Mouse (Mus musculus): Measurements from ENCODE around the gene Cd55b.
"Not testable (repeated sequence)": the region's sequence is repeated elsewhere in the genome, so short reads cannot be mapped to it uniquely, and the experiment has no call there.

Gene Cd55b

DNA sequence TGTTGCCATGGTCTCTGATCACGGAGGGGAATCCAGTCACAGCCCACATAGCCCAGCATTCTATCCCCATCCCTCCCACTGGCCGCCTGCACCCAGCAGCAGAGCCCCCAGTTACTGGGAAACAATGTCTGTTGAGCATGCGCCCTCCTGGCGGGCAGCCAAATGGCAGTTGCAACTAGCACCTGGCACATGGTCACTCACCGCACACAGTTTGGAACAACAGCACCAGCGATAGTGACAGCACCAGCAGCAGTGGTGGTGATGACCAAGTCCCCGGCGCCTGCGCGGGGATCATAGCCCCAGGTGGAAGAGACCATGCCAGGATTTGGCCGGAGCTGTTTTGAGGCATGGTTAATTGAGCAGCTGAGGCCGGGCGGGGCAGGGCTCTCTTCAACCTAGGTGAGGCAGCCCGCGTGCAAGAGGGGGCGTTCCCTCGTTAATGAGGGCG lies at the start of gene Cd55b:
Gene Cd55b (minus strand): TSS at position 346 of the 448 bp plus-strand sequence.
- DNase-seq = peak; percentile 2

DNA sequence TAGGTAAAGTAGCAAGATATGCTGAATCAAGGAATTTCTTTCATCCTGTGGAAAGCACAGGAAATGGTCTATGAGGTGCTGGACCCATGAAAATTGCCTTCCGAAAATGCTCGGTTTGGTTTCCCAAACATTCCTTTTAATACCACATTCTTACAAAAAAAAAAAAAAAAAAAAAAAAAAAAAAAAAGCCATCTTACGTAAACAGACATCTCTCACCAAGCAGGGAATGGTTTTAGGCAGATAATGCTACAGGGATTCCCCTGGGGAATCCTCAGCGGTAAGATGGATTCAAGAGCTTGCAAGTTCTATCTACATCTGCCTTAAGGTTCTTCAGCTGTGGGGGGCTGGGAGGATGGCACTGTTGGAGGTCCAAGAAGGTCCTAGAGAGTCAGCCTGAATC lies 47.3 kb upstream of the Cd55b start:
- DNase-seq = no peak

DNA sequence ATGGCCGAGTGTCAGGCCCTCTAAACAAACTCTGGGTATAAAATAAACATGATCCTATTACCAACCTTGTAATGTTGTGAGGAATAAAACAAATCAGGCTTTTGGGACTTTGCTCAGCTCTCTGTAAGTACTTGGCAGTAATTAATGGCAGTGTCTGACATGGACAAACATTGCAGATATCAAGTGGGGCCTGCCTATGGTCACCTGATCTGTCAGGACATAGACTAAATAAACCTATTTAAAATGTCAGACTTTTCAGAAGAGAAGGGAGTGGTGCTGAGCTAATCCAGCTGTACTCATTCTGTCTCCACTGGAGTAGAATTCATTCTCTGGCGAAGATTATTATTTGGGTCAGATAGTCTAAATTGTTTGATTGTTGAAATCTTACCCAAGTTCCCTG lies 44.6 kb upstream of the Cd55b start:
- no peak for DNase-seq

DNA sequence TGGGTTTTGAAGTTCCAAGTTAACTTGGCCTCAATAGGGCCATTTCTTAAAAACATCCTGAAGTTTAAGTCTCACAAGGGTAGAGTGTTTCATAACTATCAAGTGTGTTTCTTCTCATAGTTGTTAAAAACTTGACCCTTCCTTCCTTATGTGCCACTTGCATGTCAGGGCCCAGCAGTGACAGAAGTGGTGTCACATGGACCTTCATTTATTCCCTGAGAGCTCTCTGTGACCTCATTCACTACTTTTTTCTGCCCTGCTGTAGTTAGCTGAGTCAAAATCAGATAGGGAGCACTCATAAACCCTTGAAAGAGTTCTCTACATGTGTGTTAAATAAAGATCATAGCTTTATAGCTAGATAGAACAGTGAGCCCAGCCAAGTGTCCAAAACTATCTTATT lies 41.4 kb upstream of the Cd55b start:
- DNase-seq = no peak

DNA sequence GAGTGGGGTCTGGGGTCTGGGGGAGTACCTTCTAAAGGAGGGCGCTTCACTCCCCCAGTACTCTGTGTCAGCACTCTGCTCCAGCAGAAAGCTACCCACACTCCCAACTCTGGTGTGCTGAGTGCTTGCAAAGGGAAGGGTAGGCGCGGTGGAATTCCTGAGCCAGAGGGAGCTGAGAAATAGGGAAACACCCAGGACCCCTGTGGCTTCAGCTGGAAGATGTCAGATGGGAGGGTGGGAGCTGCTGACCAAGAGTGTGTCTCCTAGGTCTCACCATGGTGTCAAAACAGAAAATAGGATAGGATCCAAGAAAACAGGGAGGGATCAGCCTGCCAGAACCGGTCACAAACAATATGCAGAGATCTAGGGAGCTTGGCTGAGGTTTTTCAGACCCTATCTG lies 40.1 kb upstream of the Cd55b start:
- no peak for DNase-seq

DNA sequence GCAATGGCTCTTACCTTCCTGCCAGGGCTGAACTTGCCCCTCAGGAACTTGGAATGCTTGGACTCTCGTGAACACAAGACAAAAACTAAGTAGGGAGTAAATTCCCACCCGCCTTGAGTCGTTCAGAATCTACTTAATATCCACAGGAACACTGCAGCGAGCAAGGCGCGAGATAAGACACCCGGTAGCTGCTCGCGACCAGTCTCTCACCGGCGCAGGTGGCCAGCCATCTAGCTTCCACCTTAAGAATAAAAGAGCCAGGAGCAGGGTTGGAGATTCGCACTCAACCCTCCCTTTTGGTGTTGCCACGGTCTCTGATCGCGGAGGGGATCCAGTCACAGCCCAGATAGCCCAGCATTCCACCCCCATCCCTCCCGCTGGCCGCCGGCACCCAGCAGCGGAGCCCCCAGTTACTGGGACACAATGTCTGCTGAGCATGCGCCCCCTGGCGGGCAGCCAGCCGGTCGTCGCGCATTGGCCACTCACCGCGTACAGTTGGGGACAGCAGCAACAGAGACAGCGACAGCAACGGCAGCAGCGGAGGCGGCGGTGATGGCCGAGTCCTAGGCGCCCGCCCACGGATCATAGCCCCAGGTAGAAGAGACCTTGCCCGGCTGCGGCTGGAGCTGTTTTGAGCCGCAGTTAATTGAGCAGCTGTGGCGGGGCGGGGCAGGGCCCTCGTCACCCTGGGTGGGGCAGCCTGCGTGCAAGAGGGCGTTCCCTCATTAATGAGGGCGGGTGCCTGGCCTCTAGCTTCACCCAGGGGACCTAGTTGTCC lies 39.5 kb upstream of the Cd55b start, which contains the start of gene Cd55:
Gene Cd55 (minus strand): TSS at position 661 of the 778 bp plus-strand sequence.
- peak; percentile 57 to 82 for DNase-seq

DNA sequence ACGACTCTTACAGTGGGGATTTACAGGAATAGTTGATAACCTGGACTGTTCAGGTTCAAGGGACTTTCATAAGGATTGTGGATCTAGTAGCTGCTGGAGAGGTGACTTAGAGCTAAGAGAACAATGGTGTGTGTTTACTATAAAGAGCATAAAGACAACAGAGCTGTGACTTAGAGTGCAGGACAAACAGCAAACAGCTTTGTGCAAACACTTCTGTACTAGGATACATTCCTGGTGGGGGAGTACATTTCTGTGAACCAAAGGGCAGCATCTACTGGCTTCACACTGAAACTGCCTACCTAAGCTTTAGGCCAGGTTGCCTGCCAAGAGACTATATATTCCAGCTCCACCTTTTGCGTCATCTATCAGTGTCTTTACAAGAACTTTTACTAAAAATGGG lies 32.3 kb upstream of the Cd55b start:
- DNase-seq = no peak

DNA sequence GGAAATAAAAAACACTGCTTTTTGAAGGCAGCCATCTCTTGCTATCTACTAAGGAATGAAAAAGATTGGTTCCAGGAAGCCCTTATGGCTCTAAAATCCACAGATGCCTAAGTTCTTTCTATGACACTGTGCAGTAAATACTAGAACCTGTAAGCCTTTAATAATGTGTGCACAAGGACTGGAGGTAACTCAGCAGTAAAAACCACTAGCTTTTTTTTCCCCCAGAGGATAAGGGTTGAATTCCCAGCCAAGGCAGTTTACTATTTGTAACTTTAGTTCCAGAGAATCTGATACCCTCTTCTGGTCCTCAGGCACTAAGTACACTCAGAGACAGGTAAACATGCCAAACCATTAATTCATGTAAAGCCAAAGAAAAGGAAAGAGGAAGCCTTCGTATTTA lies 20.1 kb upstream of the Cd55b start:
- DNase-seq = not testable (repeated sequence)

DNA sequence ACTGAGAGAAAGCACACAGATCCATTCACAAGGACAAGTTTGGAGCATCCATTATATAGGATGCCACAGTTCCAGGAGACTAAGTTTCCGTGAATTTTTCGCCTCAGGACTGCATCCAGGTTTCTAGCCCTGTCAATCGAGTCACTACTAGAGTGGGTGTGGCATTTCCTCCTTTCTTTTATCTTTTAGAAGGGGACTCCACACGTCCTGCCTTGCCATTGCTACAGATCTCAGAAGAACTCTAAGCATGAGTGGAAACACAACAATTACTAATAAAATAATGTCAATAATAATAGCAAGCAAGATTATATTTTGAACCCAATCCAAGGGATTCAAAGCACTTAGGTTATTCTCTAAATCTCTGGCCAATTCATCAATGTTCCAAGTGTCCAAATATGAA lies 8.1 kb upstream of the Cd55b start:
- DNase-seq = no peak

DNA sequence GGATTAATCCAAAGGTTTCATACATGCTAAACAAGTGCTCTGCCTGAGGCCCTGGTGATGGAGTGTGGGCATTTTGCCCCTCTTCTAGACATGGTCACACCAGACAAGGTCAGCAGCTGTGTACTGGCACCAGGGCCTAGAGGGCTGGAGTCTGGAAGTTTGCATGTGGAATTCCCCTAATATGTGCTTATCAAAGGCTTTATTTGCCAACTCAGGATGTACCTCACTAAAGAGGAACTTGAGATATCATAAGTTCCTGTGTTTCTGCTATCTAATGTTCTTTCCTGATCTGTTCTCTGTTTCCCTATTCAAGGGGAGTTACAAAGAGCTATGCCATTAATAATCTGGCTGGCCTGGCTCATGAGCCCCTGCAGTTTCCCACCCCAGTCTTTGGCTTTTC lies 5.9 kb upstream of the Cd55b start:
- not testable (repeated sequence) for DNase-seq

DNA sequence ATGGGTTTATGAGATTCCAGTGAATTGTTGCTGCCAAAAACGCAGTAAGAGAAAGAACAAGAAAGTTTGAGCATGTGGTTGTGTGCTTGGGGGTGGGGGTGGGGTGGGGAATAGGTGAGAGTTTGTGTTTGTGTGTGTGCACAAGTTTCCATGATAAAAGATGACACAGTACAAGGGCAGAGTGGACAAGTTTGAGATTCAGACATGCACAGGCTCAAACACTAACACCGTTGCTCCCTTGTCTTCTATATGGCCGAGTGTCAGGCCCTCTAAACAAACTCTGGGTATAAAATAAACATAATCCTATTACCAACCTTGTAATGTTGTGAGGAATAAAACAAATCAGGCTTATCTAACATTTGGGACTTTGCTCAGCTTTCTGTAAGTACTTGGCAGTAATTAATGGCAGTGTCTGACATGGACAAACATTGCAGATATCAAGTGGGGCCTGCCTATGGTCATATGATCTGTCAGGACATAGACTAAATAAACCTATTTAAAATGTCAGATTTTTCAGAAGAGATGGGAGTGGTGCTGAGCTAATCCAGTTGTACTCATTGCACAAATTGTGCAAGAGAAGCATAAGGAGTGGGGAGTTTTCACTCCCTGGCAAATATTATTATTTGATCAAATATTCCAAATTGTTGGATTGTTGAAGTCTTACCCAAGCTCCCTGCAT lies 4.5 kb upstream of the Cd55b start:
- DNase-seq = not testable (repeated sequence)

DNA sequence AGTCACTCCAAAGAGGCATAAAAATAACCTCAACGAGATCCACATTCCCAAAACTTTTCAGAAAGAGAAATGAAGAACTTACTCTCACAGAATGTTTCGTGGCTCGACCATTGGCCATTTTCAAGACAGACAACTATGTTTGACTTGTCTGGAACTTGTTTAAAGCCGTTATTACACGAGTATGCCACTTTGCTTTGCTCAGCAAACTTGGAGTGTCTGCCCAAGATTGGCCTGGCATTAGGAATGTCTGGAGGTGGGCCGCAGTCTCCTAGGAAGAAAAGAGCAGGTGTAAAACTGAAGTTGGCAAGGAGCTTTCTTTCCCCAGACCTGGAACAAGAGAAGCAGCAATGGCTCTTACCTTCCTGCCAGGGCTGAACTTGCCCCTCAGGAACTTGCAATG lies 776 bp downstream of the Cd55b start:
- DNase-seq = not testable (repeated sequence)

DNA sequence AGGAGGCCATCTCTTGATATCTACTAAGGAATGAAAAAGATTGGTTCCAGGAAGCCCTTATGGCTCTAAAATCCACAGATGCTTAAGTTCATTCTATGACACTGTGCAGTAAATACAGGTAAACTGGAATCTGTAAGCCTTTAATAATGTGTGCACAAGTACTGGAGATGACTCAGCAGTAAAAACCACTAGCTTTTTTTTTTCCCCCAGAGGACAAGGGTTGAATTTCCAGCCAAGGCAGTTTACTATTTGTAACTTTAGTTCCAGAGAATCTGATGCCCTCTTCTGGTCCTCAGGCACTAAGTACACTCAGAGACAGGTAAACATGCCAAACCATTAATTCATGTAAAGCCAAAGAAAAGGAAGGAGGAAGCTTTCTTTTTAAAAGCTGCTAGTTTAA lies 25.7 kb downstream of the Cd55b start:
- peak; percentile 3 to 7 for DNase-seq

DNA sequence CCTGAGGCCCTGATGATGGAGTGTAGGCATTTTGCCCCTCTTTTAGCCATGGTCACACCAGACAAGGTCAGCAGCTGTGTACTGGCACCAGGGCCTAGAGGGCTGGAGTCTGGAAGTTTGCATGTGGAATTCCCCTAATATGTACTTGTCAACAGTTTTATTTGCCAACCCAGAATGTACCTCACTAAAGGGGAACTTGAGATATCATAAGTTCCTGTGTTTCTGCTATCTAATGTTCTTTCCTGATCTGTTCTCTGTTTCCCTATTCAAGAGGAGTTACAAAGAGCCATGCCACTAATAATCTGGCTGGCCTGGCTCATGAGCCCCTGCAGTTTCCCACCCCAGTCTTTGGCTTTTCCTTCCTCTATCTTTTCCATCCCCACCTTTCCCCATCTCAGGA lies 35.5 kb downstream of the Cd55b start:
- not testable (repeated sequence) for DNase-seq

DNA sequence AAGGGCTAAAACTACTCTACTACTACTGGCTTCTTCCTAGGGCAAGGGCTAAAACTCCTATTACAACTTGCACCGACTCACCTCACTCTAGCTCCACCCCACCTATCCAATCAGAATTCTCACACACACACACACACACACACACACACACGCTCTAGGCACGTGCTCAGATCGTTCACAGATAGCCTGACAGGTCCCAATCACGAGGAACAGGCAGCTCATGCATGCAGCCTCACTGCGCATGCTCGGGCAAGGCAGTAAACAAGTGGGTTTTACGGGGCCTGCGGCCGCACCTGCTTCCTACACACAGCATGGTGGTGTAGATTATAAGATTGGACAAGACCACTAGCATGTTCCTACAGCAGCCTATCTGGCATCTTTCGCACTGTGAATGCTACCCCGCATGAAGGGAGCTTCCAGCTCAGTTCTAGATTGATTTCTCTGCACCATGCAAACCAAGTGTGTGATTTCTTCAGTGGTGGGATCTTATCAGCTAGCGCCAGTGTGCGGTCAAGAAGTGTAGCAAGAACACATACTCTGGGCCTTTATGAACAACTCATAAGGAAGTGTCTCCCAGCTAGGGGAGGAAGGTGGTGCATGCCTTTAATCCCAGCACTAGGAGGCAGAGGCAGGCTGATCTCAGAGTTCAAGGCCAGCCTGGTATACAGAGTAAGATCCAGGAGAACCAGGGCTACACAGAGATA lies 44.9 kb downstream of the Cd55b start:
- DNase-seq = no peak

DNA sequence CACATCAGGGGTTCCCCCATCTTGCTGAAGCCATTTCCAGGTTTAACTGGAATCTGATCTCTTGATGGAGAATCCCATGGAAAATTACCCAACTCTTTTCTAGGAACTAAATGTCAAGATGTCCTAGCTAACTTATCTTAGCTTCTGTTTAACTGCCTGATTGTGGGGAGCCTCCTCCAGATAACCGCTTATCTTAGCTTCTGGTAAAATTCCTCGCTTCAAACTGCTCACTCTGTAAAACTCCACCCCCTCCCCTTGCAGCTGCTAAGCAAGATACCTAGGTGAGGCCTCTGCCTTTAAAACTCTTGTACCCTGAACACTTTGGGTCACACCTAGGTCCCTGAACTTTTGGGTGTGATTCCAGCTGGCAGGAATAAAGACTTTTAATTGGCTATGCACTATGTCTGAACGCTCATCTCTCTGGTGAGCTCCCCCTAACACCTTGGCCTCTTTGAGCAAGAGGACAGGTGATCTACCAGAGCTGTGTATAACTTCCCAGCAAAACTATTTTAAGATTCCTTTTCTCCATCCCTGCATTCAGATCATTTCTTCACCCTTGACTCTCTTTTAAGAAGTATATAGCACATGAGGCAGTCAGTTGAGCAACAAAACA lies 48.5 kb downstream of the Cd55b start:
- DNase-seq = no peak

DNA sequence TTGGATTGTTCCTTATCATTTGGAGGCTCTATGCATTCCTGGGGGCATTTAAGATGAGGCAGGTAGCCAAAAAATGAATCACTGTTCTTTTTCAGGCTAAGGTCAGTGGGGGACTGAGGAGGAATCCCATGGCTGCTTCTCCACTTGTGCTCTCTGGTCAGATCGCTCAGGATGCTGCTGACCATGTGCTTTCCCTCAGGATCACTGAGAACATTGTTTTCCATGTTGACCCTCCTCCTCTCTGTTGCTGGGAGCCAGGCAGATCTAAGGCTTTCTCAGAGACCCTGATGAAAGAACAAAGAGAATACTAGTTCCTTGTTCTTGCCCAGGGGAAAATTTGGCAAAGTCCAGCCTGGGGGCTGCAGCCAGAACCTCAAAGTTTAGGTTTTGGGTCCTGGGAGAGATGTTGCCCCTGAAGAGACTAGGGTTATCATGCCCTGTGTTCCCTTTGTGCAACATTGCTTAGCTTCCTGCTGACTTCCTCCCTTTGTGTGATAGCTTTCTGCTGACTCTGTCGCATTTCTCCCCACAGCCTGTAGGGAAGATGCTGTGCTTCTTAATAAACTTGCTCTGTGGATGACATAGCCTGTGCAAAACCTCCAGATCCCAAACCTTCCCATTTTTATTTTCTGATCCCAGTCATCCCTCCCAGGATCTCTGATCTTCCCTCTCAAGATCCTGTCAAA lies 49.3 kb downstream of the Cd55b start:
- DNase-seq = no peak

DNA sequence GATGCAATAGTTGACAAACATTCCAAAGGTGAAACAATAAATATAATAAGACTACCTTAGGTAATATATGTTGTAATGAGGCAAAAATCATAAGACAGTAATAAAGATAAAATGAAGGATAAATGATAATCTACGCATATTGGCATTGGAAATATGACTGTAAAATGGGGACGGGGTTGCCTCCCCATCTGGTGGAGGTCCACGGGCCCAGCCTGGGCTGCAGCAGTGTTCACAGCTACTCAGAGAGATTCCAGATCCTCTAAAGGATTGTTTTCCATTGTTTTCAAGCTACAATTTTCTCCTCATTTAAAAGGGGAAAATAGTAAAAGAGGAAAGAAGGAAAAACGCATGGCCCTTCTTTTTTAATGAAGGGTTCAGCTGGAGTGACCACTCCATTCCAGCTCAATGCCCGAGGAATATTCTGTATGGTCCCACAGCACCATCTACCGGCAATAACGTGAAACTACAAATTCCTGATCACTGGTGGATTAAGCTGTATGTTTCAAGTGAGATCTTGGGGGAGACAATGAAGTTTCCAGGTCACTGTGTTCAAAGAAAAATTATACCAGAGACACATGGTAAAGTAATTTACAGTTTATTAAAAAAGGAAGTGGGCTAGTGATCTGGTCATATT lies 50.8 kb downstream of the Cd55b start:
- peak; percentile 7 to 40 for DNase-seq

DNA sequence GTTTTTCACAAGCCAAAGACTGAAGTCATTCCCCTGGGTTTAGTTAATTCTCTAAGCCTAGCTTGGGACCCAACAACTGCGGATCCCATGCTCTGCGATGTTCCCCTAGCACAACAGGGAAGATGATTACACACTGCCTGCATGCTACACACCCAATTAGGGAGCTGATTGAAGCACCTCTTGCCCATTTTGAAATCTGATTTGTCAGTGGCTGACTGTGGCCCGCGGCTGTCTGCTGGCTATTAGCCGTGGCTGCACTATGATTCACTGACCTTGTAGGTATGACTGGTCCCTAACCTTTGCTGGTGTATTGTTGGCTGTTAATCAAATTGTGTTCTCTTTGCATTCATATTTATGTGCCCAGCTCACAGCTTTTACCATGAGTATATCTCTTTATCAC lies 51.5 kb downstream of the Cd55b start:
- no peak for DNase-seq

DNA sequence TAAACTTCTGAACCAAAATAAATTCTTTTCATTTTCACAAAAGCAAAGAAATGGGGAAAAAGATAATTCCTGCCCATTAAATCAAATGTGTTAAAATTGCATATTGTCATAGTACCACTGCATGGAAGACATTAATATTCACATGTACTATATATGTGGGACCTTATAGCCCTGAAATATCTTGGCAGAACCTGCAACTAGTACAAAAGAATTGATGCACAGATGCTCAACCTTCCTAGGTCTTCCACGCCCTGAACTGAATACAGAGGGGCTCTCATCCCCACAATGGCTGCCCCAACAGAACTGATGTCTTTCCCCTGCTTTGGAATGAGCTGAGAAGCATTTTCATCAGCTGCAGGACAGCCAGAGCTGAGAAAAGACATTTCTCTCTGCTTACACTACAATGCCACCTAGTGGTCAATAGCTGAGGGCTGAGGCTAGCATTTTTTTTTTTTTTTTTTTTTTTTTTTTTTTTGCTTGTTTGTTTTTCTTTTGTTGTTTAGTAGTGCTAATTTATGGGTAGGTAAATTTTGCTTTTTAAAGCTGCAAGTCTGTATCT lies 72.7 kb downstream of the Cd55b start:
- no peak for DNase-seq

DNA sequence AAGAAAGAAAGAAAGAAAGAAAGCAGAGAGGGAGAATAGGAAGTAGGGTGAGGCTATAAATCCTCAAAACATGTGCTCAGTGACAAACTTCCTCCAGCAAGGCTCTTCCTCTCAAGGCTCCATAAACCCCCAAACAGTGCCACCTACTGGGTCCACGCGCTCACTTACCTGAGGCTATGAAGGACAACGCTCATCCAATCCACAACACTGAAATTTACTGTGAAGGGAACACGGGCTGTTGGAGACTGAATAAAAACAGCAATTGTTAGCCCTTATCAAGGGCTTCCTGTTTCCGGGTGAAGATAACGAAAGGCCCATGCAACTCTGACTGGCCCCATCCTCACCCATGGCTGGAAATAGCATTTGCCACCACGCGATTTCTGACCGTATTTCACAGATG lies 80.4 kb downstream of the Cd55b start:
- no peak for DNase-seq

All from kidney, adult 8-10 months (tissue).